Mouse (Mus musculus) liver, adult 2 months (tissue): ENCODE measurements around the gene Gm9999.

Experiments used
- CTCF ChIP-seq: fragments of 200-500 bp; IDR thresholded peaks from 2 replicates; pipeline ENCODE4 v1.5.1; 2011; ENCODE audit warnings: low read depth, low read length, control low read depth
- POLR2A ChIP-seq: fragments of 200-500 bp; IDR thresholded peaks from 2 replicates; pipeline ENCODE4 v1.6.1; 2011; ENCODE audit warnings: low read length, control low read depth; ENCODE audit not compliant: insufficient read depth; ENCODE audit errors: extremely low read depth

DNA sequence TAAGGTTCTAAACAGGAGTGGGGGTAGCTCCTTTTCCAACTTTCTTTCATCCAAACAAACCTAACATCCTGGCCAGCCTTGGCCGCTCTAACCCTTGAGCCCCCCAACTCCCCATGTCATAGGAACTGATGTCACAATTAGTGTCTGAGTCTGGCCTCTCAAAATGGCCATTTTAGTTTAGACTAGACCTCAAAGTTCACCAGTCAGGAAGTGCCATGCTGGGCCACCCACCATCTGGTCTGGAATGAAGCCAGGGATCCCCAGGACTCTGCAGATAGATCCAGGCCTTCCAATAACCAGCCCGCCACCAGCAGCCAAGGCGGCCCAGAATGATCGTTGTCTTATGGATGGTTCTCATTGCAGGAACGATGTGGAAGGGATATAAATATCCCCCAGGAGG, 3.3 kb downstream of the Gm9999 start:
- TF ChIP-seq CTCF = no peak
- no peak for TF ChIP-seq POLR2A
